Mouse (Mus musculus): Measurements from ENCODE around the gene Ripor2. TPM values are rescaled to one million over a fixed set of nuclear protein-coding genes. Genes with fewer than 3 reads are reported as not detected.

The Ripor2 gene
- polyA plus RNA-seq, 1 experiment from 2014 or later, result 3.5 TPM

DNA sequence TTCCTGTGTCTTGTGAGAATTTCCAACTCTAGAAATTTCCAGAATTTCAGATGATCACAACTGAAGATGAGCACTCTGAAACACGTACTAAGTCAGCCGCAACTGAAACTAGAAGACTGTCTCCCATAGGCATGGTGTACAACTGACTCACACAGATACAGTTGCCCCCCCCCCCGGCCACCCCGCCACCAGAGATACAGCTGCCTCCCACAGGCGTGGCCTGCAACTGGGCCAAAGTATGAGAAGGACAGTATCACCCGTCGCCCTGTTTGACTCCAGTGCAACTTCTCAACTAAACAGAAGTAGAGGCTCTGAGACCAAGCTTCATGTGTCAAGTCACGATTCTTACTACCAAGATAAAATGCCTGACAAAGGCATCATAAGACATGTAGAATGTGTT is 1.2 kb upstream of the Ripor2 start:
- ATAC-seq, result no peak
- ChIA-PET CTCF (interaction anchor here (0.6 to 1.1 kb wide), 2 partner anchors 62 to 86 kb away, joined by 3 read pairs; no protein-coding TSS in a partner anchor), POLR2A (no interaction called here)
- no peak for TF ChIP-seq CTCF (IDR thresholded peaks at IDR 0.05)
- no peaks in the 10 kb centered on the region for H3K27me3 ChIP-seq
- DNase-seq (ENCODE audit: low read depth, low spot score), result no peak
- in situ Hi-C loops (cut with MboI; ENCODE audit: low pct_unique_long_range_greater_than_20kb), result no loop called here

DNA sequence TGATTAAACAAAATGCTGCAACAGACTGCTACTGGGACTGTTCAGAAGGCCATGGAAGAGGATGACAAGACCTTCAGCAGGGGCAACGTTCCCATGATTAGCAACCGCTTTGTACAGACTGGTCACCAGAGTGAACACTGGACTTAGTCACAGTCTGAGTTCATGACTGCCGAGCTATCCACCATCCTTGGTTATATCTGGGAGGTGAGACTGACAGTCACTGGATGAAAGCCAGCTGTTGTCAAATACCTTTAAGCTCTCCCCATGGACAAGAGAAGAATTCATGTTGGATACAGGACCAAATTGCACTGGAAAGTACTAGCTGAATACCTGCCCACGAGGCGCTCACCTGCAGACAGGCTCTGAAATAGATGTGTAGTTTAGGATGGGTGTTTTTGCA is 2.4 kb downstream of the Ripor2 start:
- ChIA-PET POLR2A (no interaction called here), CTCF (no interaction called here)
- in situ Hi-C loops (cut with MboI; ENCODE audit: low pct_unique_long_range_greater_than_20kb), result no loop called here
- no peaks in the 10 kb centered on the region for H3K27me3 ChIP-seq
- ATAC-seq (no peak), DNase-seq (ENCODE audit: low read depth, low spot score) (no peak)
- no peak for TF ChIP-seq CTCF (IDR thresholded peaks at IDR 0.05)

DNA sequence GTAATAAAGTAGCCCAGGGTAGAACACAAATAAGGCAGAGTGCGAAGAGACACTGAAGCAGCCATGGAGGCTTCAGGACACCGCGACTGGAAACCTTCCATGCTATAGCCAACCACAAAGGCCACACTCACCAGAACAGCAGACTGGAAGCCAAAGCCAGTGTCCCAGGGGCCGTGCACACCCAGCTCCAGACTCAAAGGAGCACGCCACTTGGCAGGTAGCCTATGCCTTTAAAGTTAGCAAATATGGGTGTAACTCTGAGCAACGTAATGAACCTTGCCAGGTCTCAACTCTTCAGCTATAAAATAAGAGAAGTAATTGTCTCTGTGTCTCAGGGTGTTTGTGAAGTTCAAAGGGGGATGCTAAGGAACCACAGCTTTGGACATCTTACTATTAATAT is 2.9 kb downstream of the Ripor2 start:
- in situ Hi-C loops (cut with MboI; ENCODE audit: low pct_unique_long_range_greater_than_20kb), result no loop called here
- no peak for TF ChIP-seq CTCF (IDR thresholded peaks at IDR 0.05)
- ChIA-PET POLR2A (no interaction called here), CTCF (no interaction called here)
- DNase-seq (ENCODE audit: low read depth, low spot score) (no peak), ATAC-seq (no peak)
- H3K27me3 ChIP-seq, result no peaks in the 10 kb centered on the region

DNA sequence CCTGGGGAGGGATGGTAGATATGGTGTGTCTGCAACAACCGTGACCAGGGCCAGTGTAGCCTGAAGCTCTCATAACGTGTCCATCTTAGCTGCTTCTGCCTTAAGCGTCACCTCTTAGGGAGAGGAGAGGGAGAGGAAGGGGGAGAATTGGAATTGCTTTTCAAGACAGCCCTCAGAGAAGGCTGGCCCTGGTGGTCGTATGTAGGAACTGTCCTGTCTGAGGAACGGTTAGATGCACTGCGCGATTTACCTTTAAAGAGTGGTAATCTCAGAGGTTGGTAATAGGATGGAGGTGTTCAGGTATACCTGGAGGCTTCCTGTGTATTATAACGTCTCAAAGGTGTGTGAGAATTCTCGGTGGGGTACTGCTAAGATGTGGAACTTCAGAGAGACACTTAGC is 3.4 kb downstream of the Ripor2 start:
- ATAC-seq, result no peak
- no peak for TF ChIP-seq CTCF (IDR thresholded peaks at IDR 0.05)
- no peak for DNase-seq (ENCODE audit: low read depth, low spot score)
- CTCF ChIA-PET, result no interaction called here
- POLR2A ChIA-PET, result no interaction called here
- no peaks in the 10 kb centered on the region for H3K27me3 ChIP-seq
- in situ Hi-C loops (cut with MboI; ENCODE audit: low pct_unique_long_range_greater_than_20kb), result no loop called here

DNA sequence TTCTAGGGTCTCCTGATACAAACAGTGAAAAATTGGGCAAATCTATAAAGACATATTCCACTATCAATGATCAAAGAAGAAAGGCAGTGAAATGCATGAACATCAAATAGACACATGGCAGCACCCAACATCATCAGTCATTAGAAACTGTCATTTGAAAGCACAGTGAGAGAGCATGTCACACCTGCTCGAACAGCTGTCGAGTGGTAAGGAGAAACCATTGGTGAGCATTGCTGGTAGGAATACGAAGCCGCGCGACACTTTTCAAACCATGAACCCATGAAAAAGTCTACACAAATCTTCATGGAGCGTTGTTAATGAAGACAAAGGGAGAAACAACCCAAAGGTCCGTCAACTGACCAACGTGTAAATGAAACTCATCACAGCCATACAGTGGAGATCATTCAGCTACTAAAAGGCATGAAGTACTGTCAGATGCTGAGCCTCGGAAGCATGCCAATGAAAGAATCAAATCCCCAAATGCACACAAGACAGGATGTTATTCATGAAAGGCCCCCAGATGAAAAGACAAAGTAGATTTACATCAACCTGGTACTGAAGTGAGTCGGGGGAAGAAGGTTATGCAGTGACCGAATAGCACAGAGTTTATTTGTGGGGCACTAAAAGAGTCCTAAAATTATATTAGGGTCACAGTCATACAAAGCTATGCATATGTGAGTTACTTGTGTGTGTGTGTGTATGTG is 5.4 kb downstream of the Ripor2 start:
- ChIA-PET CTCF (interaction anchor here (0.7 kb wide), 1 partner anchor 10 kb away, joined by 3 read pairs; no protein-coding TSS in a partner anchor), POLR2A (no interaction called here)
- ATAC-seq (no peak), DNase-seq (ENCODE audit: low read depth, low spot score) (no peak)
- no peak for TF ChIP-seq CTCF (IDR thresholded peaks at IDR 0.05)
- H3K27me3 ChIP-seq, result no peaks in the 10 kb centered on the region
- in situ Hi-C loops (cut with MboI; ENCODE audit: low pct_unique_long_range_greater_than_20kb), result no loop called here

DNA sequence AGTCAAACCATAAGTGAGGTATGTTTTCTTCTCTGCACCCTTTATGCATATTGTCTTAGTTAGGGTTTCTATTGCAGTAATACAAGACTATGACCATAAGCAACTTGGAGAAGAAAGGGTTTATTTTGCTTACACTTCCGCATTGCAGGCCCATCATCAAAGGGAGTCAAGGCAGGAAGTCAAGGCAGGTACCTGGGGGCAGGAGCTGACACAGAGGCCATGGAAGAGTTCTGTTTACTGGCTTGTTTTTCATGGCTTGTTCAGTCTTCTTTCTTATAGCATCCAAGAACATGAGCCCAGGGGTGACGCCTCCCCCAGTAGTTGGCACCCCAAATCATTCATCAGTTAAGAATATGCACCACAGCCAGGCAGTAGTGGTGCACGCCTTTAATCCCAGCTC is 6.6 kb downstream of the Ripor2 start:
- TF ChIP-seq CTCF (IDR thresholded peaks at IDR 0.05), result no peak
- DNase-seq (ENCODE audit: low read depth, low spot score) (no peak), ATAC-seq (no peak)
- H3K27me3 ChIP-seq, result no peaks in the 10 kb centered on the region
- POLR2A ChIA-PET, result no interaction called here
- in situ Hi-C loops (cut with MboI; ENCODE audit: low pct_unique_long_range_greater_than_20kb), result no loop called here
- CTCF ChIA-PET, result no interaction called here

DNA sequence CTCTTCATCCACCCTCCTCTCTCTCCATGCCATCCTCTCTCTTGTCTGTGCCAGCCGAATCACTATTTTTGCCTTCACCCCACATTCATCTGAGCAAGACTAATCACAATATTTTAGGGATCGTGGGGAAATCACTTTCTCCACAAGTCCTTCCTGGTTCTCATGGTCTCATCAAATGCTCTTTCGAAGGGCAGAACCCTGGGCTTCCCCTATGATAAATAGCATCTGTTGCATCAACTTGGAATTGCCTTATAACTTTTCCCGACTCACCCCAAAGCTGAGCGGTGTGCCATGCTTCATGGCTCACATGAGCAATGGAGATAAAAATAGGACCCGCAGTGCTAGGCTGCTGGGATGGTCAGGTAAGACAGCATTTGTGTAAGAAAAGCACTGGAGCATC is 9.7 kb downstream of the Ripor2 start:
- CTCF ChIA-PET, result no interaction called here
- no peak for TF ChIP-seq CTCF (IDR thresholded peaks at IDR 0.05)
- no peaks in the 10 kb centered on the region for H3K27me3 ChIP-seq
- in situ Hi-C loops (cut with MboI; ENCODE audit: low pct_unique_long_range_greater_than_20kb), result no loop called here
- POLR2A ChIA-PET, result no interaction called here
- peak; percentile 53 for DNase-seq (ENCODE audit: low read depth, low spot score)
- ATAC-seq, result peak; percentile 73

DNA sequence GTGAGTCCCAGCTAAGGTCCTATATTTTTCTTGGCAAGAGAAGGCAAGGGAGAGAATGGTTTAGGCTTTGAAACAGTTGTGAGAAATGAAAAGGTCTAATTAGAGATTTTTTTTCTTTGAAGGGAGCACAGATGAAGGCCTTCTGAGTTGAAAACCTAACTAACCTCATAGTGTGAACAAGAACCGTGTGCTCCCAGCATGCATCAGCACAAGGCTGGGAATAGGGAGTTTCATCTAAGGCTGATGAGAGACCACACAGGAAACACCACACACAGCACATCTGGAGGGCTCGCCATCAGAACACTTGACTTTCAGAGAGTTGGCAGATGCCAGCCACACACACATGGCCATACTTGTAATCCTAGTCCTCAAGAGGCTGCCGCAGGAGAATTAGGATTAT is 12.3 kb downstream of the Ripor2 start:
- ChIA-PET POLR2A (no interaction called here), CTCF (no interaction called here)
- DNase-seq (ENCODE audit: low read depth, low spot score), result no peak
- H3K27me3 ChIP-seq, result no peaks in the 10 kb centered on the region
- no peak for TF ChIP-seq CTCF (IDR thresholded peaks at IDR 0.05)
- ATAC-seq, result no peak
- in situ Hi-C loops (cut with MboI; ENCODE audit: low pct_unique_long_range_greater_than_20kb), result no loop called here

DNA sequence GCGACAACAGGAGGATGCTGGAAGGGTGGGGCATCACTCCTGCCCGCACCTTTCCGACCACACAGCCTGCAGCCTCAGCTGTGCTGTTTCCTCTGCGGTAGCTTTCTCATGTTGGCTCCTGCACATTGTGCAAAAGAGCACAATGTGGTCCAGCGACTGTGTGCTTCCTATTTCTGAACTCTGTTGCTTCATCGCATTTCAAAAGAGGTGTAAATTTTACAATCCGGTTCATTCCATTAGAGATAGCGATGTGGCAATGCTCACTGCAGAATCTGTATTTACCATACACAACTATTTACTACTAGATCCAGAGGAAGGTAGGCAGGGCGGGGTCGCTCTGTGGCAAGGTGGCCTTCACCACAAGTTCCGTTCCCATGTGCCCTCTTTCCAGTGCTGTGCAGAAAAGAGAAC is 17.6 kb downstream of the Ripor2 start:
- in situ Hi-C loops (cut with MboI; ENCODE audit: low pct_unique_long_range_greater_than_20kb), result no loop called here
- H3K27me3 ChIP-seq, result no peaks in the 10 kb centered on the region
- ChIA-PET CTCF (interaction anchor here (0.7 kb wide), 1 partner anchor 67 kb away, joined by 3 read pairs; no protein-coding TSS in a partner anchor), POLR2A (no interaction called here)
- DNase-seq (ENCODE audit: low read depth, low spot score), result no peak
- TF ChIP-seq CTCF (IDR thresholded peaks at IDR 0.05), result no peak
- ATAC-seq, result no peak

DNA sequence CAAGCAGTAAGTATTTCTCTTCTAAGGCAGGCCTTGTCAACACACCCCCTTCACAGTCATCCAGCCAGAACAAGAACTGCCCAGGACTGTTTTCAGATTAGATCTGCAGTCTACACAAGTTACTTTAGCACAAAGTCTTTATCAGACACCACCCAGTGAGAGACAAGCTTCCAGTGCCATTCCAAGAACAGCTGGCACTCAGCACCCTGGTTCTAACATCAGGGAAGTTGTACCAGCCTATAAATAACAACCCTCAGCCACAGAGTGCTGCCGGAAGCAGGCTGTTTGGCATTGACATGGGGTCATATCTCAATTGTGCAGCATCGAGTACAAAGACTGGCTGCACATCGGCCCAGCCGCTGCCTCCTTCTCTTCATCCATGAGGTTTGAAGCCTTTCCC is 21.0 kb downstream of the Ripor2 start:
- no peaks in the 10 kb centered on the region for H3K27me3 ChIP-seq
- ATAC-seq (no peak), DNase-seq (ENCODE audit: low read depth, low spot score) (no peak)
- TF ChIP-seq CTCF (IDR thresholded peaks at IDR 0.05), result no peak
- ChIA-PET CTCF (no interaction called here), POLR2A (no interaction called here)
- in situ Hi-C loops (cut with MboI; ENCODE audit: low pct_unique_long_range_greater_than_20kb), result no loop called here

DNA sequence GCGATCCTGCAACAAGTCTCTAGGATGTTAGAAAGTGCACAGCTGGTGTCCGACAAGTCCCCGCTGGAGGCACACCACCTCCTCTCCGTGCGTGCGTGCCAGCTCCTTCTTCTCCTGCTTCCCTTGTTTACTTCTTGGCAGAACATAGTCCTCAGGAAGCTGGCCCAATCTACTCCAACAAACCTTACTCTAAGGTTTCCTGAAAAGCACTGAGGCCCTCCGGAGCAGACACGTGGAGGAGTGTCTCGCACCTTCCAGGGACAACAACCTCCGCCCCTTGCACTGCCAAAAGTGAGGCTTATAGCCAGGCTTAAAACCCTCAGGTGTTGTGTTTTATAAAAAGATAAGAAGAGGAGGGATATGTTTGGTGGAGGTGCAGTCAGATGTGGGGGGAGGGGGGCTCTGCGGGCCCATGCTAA is 21.6 kb downstream of the Ripor2 start:
- ChIA-PET POLR2A (no interaction called here), CTCF (no interaction called here)
- no peaks in the 10 kb centered on the region for H3K27me3 ChIP-seq
- no peak for TF ChIP-seq CTCF (IDR thresholded peaks at IDR 0.05)
- ATAC-seq, result no peak
- in situ Hi-C loops (cut with MboI; ENCODE audit: low pct_unique_long_range_greater_than_20kb), result no loop called here
- no peak for DNase-seq (ENCODE audit: low read depth, low spot score)

DNA sequence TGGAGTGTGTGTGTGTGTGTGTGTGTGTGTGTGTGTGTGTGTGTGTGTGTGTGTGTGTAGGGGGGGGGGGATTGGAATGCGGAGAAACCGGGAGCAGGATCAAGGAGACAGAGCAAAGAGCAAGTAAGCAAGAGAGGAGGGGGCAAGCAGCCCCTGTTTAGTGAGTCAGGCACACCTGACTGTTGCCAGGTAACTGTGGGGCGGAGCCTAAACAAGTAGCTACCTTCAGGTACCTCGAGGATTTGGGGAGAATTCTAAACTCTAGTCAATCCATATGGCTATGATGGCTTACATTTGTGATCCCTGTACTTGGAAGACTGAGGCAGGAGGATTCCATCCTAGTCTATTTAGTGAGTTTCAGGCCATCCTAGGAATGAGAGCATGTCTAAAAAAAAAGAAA is 22.1 kb downstream of the Ripor2 start:
- POLR2A ChIA-PET, result no interaction called here
- CTCF ChIA-PET, result no interaction called here
- TF ChIP-seq CTCF (IDR thresholded peaks at IDR 0.05), result no peak
- no peak for DNase-seq (ENCODE audit: low read depth, low spot score)
- ATAC-seq, result no peak
- no peaks in the 10 kb centered on the region for H3K27me3 ChIP-seq
- in situ Hi-C loops (cut with MboI; ENCODE audit: low pct_unique_long_range_greater_than_20kb), result no loop called here
